Mouse (Mus musculus): ENCODE results near the gene Vmn1r72. TPM values are rescaled to one million over a fixed set of nuclear protein-coding genes. Genes with fewer than 3 reads are reported as not detected.

Vmn1r72 gene
- total RNA-seq (2023) = not detected

GRCm38 (mm10) chr7:11680047-11680446 lies at the start of gene Vmn1r72:
Gene Vmn1r72 (minus strand): TSS chr7:11680147.

Other genes with a start within 250 kb of the Vmn1r72 start
- gene Zscan4-ps2, start 165.8 kb downstream of the Vmn1r72 start, total RNA-seq (2023) = not detected
- not detected for gene Zscan4-ps3, start 70.8 kb downstream of the Vmn1r72 start, total RNA-seq (2023)
- gene Vmn1r73, start 50.1 kb upstream of the Vmn1r72 start, total RNA-seq (2023) = not detected
- gene Vmn1r74, start 153.8 kb upstream of the Vmn1r72 start, total RNA-seq (2023) = not detected
- gene Vmn1r75, start 194.5 kb upstream of the Vmn1r72 start, total RNA-seq (2023) = not detected

Data from CD4-positive naive resting alpha-beta T cell, adult 57 days (primary cell).